Mouse (Mus musculus): ENCODE results near the gene Mcm3ap. TPM values are rescaled to one million over a fixed set of nuclear protein-coding genes. Genes with fewer than 3 reads are reported as not detected.

The Mcm3ap gene
- 30.3 and 37.6 TPM in 2 replicates for polyA plus RNA-seq (2015; fragmentation: Nextera tagmentation; extraction: Ambion mirVana)

DNA sequence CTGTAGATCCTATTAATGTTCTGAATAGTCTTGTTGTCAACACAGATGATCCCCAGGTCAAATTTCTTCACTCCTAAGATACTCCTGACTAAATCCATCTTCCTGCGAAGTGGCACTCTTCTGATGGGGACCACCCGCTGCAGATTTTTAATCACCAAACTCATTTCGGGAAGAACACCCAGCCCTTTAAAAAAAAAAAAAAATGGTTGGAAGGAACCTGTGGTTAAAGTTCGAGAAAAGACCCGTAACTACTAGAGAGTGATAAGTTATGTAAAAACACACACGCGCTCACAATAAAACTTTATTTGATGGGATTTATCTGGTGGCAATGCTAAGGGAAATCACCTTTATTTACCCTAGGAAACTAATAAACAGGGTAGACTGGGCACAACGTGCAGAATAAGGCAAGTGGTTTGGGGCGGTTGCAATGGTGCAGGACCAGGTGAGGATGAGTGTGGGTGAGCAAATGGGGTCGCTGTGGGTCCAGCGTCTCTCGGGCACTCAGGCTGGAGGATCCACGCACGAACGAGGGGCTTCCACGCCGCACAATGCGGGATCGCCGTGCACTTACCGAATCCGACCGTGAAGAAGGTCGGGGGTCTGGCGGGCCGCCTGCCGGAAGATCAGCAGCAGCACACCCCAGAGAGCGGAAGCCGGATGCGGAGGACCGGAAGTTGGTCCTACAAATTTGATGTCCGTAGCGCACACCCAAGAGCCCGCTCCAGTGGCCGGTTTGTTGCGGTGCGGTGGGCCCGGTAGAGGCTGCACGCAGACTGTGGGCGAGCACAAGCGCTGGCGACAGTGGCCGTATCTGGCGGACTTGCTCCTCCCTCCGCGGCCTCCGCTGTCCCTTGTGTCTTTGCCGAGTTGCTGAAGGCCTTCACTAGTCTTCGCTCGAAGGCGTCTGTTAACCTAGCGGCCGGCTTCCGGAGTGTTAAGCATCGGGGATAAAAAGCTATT lies at the start of gene Mcm3ap, which contains the start of gene Ybey:
TSS of gene Mcm3ap (plus strand) at position 725 of the 960 bp plus-strand sequence.
TSS of gene Ybey (minus strand) at position 912 of the 960 bp plus-strand sequence.
- peak within 1 kb of the TSS; percentile 69 for H3K4me2 ChIP-seq
- peak; percentile 89 for ATAC-seq (replicated peaks; ENCODE audit: insufficient number of reproducible peaks, insufficient read depth, low FRiP score, low read depth)
- peak within 1 kb of the TSS; percentile 94 for H3K9ac ChIP-seq
- H3K36me3 ChIP-seq: peaks cover 23% of the 10 kb centered on the region
- peak within 1 kb of the TSS; percentile 94 for H3K4me3 ChIP-seq
- H3K27me3 ChIP-seq: no peaks in the 10 kb centered on the region
- no peaks in the 10 kb centered on the region for H3K9me3 ChIP-seq (replicated peaks)
- 1% methylated on average over 55 of the region's 55 CpGs for WGBS
- peaks cover 11% of the 10 kb centered on the region; the same call in 1 of the 2 replicates for H3K4me1 ChIP-seq (replicated peaks)
- peak within 1 kb of the TSS; percentile 91 for H3K27ac ChIP-seq

- Histone ChIP-seq H3K4me1 (replicated peaks) (no peaks in the 10 kb centered on the region), H3K4me3 (no peak overlapping the region), H3K36me3 (peaks cover 80% of the 10 kb centered on the region), H3K4me2 (no peak overlapping the region), H3K27ac (no peak overlapping the region), H3K9me3 (replicated peaks) (no peaks in the 10 kb centered on the region), H3K9ac (no peak overlapping the region), H3K27me3 (no peaks in the 10 kb centered on the region)
- WGBS: 95% methylated on average over 7 of the region's 7 CpGs
- ATAC-seq (replicated peaks; ENCODE audit: insufficient number of reproducible peaks, insufficient read depth, low FRiP score, low read depth): no peak
These were observed 43.1 kb upstream of the Mcm3ap start for GRCm38 (mm10) chr10:76425674-76426073.

DNA sequence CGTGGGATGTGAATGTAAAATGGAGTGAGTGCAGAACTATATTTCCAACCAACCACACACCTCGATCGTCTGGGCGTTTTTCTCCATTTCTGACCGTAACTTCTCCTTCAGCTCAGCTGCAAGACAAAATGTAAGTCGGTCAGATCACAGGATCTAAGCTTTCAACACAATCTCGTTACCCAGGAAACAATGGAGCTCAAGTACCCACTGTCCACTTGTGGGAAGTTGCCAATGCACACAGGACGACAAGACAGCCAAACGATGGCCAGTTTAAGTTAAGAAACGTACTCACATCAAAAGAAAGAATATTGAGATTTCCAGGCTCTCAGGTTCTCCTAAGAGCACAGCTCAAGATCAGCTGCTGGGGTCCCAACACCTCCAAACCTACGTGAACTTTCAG lies 34.8 kb upstream of the Mcm3ap start:
- WGBS: 87% methylated on average over 11 of the region's 11 CpGs
- no peaks in the 10 kb centered on the region for H3K9me3 ChIP-seq (replicated peaks)
- no peaks in the 10 kb centered on the region for H3K27me3 ChIP-seq

DNA sequence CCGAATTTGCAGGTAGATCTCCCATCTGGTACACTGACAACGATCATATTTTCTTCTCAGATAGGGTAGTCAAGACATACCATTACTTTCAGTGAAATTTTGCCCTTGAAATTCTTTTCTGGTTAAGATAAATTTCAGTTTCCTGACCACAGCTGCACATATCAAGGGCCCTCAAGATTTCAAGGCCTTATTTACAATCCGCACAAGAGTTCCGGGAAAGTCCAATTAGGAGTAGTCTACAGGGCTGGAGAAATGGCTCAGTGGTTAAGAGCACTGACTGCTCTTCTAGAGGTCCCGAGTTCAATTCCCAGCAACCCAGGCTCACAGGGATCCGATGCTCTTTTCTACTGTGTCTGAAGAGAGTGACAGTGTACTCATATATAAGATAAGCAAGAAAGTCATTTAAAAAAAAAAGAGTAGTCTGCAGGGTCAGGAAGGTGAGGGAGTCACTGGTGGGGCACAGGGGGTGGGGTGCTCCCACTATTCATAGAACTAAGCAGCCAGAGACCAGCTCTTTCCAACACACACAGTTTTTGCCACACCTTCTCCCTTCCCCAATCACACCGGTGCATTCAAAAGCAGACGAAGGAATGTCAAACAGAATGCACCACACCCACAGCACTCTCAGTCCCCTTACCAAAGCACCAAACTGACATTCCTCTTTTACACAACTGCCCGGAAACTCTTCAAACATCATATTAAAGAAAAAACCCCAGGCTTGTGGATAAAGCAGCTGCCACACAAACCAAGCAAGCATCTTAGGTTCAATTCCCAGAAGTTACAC lies 29.4 kb upstream of the Mcm3ap start:
- H3K9me3 ChIP-seq (replicated peaks): no peaks in the 10 kb centered on the region
- no peak overlapping the region for H3K9ac ChIP-seq
- no peak overlapping the region for H3K4me3 ChIP-seq
- WGBS: 91% methylated on average over 9 of the region's 9 CpGs
- peaks cover 54% of the 10 kb centered on the region for H3K36me3 ChIP-seq
- H3K4me1 ChIP-seq (replicated peaks): peaks cover 20% of the 10 kb centered on the region
- ATAC-seq (replicated peaks; ENCODE audit: insufficient number of reproducible peaks, insufficient read depth, low FRiP score, low read depth): no peak
- H3K4me2 ChIP-seq: no peak overlapping the region
- H3K27me3 ChIP-seq: no peaks in the 10 kb centered on the region
- H3K27ac ChIP-seq: no peak overlapping the region

More for the DNA sequence above, 34.8 kb upstream of the Mcm3ap start:
- H3K4me2 ChIP-seq: no peak overlapping the region
- H3K4me3 ChIP-seq: no peak overlapping the region
- no peaks in the 10 kb centered on the region for H3K4me1 ChIP-seq (replicated peaks)
- no peak overlapping the region for H3K9ac ChIP-seq
- peaks cover 94% of the 10 kb centered on the region for H3K36me3 ChIP-seq
- ATAC-seq (replicated peaks; ENCODE audit: insufficient number of reproducible peaks, insufficient read depth, low FRiP score, low read depth): no peak
- no peak overlapping the region for H3K27ac ChIP-seq

- WGBS: 90% methylated on average over 17 of the region's 17 CpGs
- no peak within 1 kb of the TSS for H3K4me3 ChIP-seq
- H3K36me3 ChIP-seq: peaks cover 44% of the 10 kb centered on the region
- H3K9me3 ChIP-seq (replicated peaks): no peaks in the 10 kb centered on the region
- H3K4me1 ChIP-seq (replicated peaks): peaks cover 20% of the 10 kb centered on the region
- H3K4me2 ChIP-seq: no peak within 1 kb of the TSS
- no peak for ATAC-seq (replicated peaks; ENCODE audit: insufficient number of reproducible peaks, insufficient read depth, low FRiP score, low read depth)
- H3K9ac ChIP-seq: 0 out of 2 replicates have a peak within 1 kb of the TSS, but pooled peaks have one; percentile 58
- no peak within 1 kb of the TSS for H3K27ac ChIP-seq
- H3K27me3 ChIP-seq: no peaks in the 10 kb centered on the region
These were observed 28.4 kb upstream of the Mcm3ap start, which contains the start of gene AC141477.1 for GRCm38 (mm10) chr10:76440281-76440680. AC141477.1 (minus strand) TSS chr10:76440444.

DNA sequence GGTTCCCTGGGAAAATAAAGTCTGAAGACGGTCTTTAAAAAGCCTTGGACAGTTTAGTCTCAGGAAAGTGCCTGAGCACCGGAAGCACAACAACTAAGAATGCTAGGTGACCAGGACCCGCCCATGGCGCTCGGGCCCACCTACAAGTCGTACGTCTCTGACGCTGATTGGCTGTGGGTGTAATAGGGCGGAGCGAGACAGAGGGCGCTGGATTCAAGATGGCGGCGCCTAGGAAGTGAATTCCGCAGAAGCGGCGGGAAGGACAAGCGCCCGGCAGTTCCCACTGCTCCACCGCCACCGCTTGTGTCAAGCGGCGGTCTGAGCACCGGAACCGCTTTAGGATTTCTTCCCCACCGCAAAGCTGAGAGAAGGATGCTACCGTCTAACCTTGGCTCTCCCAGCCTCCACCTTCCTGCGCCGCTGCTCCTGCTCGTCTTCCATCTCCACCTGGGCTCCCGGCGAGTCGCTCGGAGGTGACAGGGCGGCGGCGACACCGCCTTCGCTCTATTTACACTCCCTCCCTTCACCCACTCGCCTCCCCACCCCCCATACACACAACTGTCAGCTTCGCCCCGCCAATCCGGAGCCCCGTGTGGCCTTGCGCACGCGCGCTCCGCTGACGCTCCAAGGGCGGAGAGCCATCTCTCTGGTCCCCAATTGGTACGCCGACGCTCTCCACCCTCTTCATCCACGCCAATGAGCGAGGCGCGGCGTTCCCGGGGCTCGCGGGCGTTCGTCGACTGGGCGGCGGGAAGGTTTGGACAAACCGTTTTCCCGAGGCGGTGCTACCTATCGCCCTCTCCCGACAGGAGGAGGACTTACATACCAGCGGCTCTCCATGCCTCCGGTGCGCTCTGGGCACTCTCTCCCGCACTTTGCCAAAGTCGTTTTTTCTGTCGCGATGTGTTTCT lies 26.3 kb upstream of the Mcm3ap start, which contains the start of gene Pcnt:
TSS of gene Pcnt (minus strand) at position 609 of the 911 bp plus-strand sequence.
- peak within 1 kb of the TSS; percentile 80 for H3K9ac ChIP-seq
- H3K27me3 ChIP-seq: no peaks in the 10 kb centered on the region
- H3K9me3 ChIP-seq (replicated peaks): no peaks in the 10 kb centered on the region
- H3K4me2 ChIP-seq: peak within 1 kb of the TSS; percentile 83
- peak within 1 kb of the TSS; percentile 98 for H3K27ac ChIP-seq
- H3K4me3 ChIP-seq: peak within 1 kb of the TSS; percentile 85
- peak; percentile 98 for ATAC-seq (replicated peaks; ENCODE audit: insufficient number of reproducible peaks, insufficient read depth, low FRiP score, low read depth)
- WGBS: under 1% methylated on average over 78 of the region's 78 CpGs
- H3K36me3 ChIP-seq: peaks cover 23% of the 10 kb centered on the region
- H3K4me1 ChIP-seq (replicated peaks): peaks cover 32% of the 10 kb centered on the region

GRCm38 (mm10) chr10:76445996-76446681 lies 22.6 kb upstream of the Mcm3ap start:
- H3K36me3 ChIP-seq: no peaks in the 10 kb centered on the region
- no peak overlapping the region for H3K4me3 ChIP-seq
- no peak overlapping the region for H3K9ac ChIP-seq
- H3K27ac ChIP-seq: peak overlapping the region; percentile 53
- peaks cover 36% of the 10 kb centered on the region for H3K4me1 ChIP-seq (replicated peaks)
- WGBS: 64% methylated on average over 4 of the region's 4 CpGs
- H3K4me2 ChIP-seq: no peak overlapping the region
- no peaks in the 10 kb centered on the region for H3K9me3 ChIP-seq (replicated peaks)
- no peak for ATAC-seq (replicated peaks; ENCODE audit: insufficient number of reproducible peaks, insufficient read depth, low FRiP score, low read depth)
- no peaks in the 10 kb centered on the region for H3K27me3 ChIP-seq

DNA sequence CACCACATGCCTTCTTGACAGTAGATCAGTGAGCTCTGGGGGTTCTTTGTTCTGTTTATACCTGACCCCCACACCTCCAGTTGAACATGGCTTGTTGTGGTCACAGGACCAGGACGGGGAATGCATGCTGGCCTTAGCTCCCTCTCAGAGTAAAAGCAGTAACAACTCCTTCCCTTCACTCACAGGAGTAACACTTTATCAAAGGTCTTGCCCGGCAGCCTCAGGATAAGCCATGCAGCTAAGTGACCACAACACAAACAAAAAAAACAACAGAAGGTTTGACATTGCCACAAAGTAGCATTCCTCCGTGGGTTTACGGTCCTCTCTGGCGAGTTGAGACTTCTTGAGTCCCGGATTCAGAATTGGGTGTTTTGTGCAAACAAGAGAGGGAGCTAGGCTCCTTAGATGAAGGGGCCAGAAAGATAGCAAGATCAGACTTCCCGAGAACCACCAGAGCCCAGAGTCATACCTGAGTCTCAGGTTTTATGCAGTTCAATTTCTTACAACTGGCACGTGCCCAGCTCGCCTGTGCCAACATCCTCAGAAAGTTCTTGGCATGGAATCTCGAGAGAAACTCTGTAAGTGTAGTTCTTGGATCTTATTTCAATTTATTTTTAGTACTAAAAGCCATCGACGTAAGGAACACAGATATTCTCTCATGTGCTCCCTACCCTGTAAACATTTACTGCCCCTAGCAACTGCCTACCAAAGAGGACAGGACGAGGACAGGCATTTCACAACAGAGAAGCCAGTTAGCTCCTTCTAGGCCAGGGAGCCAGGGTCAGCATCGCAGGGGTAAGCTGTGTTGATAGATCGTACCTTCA lies 21.1 kb upstream of the Mcm3ap start:
- H3K9ac ChIP-seq: no peak overlapping the region
- H3K27ac ChIP-seq: peak overlapping the region; percentile 53
- H3K4me3 ChIP-seq: no peak overlapping the region
- 57% methylated on average over 15 of the region's 15 CpGs for WGBS
- H3K4me1 ChIP-seq (replicated peaks): peaks cover 29% of the 10 kb centered on the region
- ATAC-seq (replicated peaks; ENCODE audit: insufficient number of reproducible peaks, insufficient read depth, low FRiP score, low read depth): no peak
- H3K36me3 ChIP-seq: no peaks in the 10 kb centered on the region
- no peak overlapping the region for H3K4me2 ChIP-seq
- no peaks in the 10 kb centered on the region for H3K9me3 ChIP-seq (replicated peaks)
- no peaks in the 10 kb centered on the region for H3K27me3 ChIP-seq

- ATAC-seq (replicated peaks; ENCODE audit: insufficient number of reproducible peaks, insufficient read depth, low FRiP score, low read depth): no peak
- no peaks in the 10 kb centered on the region for H3K9me3 ChIP-seq (replicated peaks)
- no peak within 1 kb of the TSS for H3K9ac ChIP-seq
- H3K36me3 ChIP-seq: no peaks in the 10 kb centered on the region
- H3K27ac ChIP-seq: peak within 1 kb of the TSS; percentile 53
- no peak within 1 kb of the TSS for H3K4me3 ChIP-seq
- H3K27me3 ChIP-seq: no peaks in the 10 kb centered on the region
- H3K4me1 ChIP-seq (replicated peaks): peaks cover 22% of the 10 kb centered on the region
- H3K4me2 ChIP-seq: no peak within 1 kb of the TSS
- WGBS: 65% methylated on average over 5 of the region's 5 CpGs
These were observed 19.9 kb upstream of the Mcm3ap start, which contains the start of gene 2610028H24Rik for GRCm38 (mm10) chr10:76448851-76449250. 2610028H24Rik (plus strand) TSS chr10:76449081.
